Mouse (Mus musculus) testis, adult 2 months (tissue): ENCODE measurements around the gene Fbxo47.

ENCODE experiments used
- CTCF ChIP-seq: fragments of 200-500 bp; IDR thresholded peaks from 2 replicates; pipeline ENCODE4 v1.5.1; 2012; ENCODE audit warnings: low read depth, mild to moderate bottlenecking, inconsistent platforms, low read length, moderate library complexity; ENCODE audit not compliant: control insufficient read depth, insufficient read depth, insufficient replicate concordance
- POLR2A ChIP-seq: fragments of 200-500 bp; IDR thresholded peaks from 2 replicates; pipeline ENCODE4 v1.6.1; 2012; ENCODE audit warnings: low read depth, mild to moderate bottlenecking, inconsistent platforms, low read length, moderate library complexity; ENCODE audit not compliant: control insufficient read depth

DNA sequence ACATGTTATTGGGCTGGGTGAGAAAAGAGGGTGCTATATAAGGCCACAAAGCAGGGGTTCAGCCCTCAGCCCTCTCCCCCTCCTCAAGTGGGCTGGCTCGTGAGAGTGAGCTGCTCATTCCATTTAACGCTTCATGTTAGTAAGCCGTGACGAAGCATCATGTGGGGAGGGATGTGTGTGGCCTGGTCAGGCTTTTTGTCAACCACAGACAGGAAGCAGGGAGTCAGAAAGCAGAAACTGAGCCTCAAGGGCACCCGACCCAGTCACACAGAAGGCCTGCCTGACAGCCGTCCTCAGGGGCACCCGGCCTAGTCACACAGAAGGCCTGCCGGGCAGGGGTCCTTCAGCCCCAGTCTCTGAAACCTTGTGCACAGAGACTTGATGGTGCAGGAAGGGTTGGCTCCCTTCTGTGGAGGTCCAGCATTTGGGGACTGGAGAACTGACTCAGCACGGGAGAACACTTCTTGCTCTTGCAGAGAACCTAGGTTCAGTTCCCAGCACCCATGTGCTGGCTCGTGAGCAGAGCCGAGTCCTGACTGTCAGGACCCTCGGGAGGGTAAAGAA lies 54.0 kb downstream of the Fbxo47 start:
- TF ChIP-seq CTCF (no peak), POLR2A (no peak)
